Mouse (Mus musculus) embryo, embryonic 9.5 days (tissue): ENCODE measurements around the gene Gramd1a.

Experiments
- DNase-seq: peaks from one replicate; pipeline ENCODE4 v3.0.0-alpha.2; 2017; ENCODE audit errors: extremely low spot score

The Gramd1a gene

DNA sequence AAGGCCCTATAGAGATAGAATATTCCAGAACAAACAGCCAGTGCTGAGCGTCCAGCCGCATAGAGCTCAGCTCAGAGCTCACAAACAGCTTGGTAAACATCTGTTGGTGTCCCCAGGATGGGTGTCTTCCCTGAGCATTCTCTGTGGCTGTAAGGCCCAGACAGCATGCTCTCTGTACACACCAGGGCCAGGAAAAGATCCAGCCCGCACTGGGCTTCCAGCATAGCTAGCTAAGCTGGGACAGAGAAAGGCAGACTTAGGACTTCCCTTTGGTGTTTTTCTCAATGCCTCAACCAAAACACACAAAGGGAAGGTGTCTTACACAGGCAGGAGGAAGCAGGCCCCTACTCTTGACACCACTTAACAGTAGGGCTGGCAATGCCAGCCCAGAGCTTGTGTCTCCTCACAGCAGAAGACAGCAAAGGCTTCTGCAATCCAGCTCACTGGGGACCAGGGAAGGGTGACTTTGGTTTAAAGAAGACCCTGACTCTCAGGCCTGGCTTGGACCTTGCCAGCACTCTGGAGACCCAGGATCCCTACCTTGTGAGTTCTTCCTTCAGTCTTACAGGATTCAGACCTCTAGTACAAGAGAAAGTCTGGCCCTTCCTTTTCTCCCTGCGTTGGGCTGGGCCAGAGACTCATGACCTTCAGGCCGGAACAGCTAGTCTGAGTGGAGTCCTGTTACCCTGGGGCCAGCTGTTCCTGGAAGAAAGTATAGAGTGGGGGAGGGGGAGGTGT, at the start of gene Gramd1a:
Gramd1a (minus strand) TSS at position 601 of the 738 bp plus-strand sequence.
- DNase-seq, result no peak

DNA sequence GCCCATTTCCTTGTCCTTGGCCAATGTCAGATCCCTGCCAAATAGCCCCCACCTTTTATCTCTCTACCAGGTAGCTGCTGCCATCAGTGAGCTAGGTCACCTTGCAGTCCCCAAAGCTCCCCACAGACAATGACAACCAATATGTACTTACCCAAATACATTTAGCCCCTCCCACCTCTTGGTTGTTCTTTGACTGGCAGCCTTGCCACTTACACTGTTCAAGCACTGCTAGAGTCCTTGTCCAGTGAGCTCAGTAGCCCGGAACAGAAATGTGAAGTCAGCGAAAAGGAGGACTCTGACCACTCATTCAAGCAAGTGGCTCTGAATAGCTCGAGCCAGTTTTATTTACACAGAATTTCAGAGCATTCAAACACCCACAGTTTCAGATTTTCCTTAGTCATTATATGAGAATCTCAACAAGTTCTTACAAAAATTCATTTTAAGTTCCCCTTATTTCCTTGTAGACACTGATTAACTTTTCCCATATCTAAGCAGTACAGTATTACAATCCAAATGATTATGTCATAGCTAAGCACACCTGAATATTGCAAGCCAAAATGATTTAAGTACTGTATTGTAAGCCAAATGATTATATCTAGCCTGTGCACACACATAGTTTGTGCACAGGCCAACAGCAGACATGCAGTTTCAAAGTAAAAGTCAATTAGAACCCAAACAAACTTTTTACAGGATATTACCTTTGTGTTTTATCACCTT, 40.1 kb upstream of the Gramd1a start:
- DNase-seq, result no peak

DNA sequence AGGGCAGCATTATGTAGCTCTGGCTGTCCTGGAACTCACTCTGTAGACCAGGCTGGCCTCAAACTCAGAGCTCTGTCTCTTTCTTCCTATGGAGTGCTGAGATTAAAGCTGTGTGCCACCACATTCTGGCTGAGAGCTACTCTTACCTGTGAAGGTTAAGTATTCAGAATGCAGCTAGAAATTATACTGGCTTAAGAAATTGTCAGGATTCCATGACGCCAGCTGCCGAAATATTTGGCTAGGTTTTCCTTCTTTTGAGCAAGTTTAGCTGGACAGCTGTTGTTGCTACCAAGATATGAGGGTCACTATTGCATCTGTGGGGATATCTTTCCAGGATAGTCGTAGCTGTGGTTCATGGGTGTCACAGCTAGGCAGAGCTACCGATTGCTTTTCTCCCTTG, 29.0 kb upstream of the Gramd1a start:
- DNase-seq, result no peak

DNA sequence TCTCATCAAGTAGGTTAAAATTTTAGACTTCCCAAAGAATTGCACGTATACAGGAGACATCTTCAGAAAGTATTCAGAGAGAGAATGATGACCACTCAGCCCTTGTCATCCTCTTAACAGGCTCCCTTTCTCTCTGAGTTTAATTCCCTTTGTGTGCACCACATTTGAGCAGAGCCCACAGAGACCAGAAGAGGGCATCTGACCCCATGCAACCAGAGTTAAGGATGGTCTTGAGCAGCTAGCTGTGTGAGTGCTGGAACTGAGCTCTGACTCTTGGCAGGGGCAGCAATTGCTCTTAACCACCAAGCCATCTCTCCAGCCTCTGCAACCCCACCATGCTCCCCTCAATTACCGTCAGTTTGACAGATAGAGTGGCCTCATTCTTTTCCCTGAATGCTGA, 27.2 kb upstream of the Gramd1a start:
- DNase-seq, result no peak

DNA sequence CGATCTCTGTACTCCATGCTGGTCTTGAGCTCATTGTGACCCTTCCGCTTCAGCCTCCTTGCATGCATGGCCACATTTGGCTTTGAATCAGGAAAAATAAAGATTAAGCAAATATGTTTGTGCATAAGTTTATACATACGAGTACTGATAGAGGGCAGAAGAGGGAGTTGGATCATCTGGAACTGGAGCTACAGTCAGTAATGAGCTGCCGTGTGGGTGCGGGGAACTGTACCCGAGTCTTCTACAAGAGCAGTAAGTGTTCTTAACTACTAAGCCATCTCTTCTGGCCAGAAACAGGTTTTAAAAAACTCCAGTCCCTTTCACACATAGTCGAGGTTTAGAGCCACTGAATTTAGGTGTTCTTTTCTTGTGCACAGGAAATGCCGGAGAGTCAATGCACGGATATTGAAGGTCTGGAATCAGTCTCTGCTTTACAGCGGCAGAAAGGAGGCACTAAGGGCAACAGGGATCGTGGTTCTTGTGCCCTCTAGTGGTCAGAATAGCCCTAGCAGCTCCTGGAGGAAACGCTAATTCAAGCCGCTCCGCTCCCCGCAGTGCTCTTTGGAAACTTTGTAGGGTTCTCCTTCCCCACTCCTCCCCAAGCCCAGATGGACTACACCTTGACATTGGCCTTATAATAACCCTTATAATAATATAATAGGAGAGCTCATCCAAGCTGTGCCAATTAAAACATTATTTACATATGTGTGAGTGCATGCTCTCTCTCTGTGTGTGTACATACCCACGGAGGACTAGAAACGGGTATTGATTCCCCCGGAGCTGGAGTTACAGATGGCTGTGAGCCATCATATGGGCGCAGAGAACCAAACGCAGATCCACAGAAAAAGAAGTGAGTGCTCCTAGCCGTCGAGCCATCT, 21.4 kb upstream of the Gramd1a start:
- peak; percentile 78 for DNase-seq

DNA sequence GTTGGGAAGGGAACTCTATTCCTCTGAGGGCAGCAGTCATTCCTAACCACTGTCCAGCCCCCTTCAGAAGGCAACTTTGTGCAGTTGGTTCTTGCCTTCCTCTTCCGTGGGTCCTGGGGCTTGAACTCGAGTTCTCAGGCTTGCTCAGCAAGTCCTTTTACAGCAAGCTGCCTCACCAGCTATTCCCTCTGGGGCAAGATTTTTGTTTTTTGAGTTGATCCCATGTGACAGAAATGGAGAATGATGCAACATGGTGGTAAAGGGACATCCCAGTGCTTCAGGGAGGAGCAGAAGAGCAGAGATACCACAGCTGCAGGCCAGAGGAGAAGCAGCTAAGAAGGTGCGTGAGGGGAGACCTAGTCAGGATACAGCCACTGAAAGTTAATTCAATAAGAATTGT, 19.4 kb upstream of the Gramd1a start:
- no peak for DNase-seq

DNA sequence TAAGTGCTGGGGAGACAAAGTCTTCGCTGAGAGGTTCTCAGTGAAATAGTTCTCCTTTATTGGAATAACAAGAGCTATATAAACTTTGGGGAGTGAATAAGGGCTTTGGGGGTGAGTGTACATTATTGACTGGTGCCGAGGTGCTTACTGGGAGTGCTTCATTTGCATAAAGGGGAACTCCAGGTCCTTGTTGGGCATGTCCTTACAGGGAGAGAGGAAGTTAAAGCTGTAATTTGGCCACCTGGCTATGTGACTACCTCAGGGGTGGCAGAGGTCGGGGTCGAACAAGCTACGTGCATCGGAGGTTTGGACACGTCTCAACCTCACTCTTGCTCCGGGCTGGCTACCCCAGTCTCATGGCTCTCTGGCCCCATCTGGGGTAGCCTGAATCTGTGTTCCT, 18.8 kb upstream of the Gramd1a start:
- no peak for DNase-seq

DNA sequence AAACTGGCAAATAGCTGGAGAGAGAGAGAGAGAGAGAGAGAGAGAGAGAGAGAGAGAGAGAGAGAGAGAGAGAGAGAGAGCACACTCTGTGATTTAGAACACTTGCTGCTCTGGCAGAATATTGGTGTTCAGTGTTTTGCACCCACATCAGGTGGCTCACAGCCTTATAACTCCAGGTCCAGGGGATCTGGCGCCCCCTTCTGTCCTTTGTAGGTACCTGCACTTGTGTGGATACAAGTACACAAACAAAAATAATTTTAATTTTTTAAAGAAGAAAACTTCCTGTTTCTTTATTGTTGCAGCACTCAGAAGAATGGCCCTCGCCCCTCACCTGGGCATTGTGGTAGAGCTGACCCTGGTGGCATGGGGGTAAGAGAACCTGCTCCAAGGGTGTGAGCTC, 16.5 kb upstream of the Gramd1a start:
- no peak for DNase-seq

DNA sequence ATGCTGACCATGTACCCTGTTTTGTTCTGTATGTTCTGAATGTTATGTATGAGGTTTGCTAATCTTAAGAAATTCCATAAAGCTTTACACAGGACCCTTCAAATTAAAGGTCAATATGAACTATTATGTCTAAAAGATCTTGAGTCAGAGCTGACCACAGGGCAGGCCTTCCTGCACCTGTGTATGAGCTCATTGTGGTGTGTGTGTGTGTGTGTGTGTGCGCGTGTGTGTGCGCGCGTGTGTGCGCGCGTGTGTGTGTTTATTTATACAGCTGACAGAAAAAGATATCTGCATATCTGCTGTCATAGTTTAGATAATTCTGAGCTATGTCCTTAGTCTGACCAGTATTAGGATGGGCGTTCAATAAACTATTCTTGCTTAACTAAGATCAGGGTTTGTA, 14.8 kb upstream of the Gramd1a start:
- no peak for DNase-seq

DNA sequence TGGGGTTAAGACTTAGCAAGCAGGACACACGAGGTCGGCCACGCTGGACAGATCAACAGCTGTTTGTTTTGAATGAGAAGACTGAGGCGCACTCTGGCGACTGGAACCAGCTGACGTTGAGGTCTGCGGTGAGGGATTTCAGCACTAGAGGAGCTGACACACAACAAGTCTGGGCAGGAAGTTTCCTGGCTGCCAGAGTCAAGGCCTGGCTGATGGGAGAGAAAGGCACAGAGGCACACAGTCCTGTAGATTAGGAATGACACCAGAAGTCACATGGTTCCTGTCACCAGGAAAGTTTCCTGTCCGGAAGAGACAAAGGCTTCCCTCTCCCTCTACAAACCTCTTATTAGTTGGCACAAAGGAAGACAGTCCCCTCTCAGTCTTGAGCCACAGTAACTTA, 12.7 kb upstream of the Gramd1a start:
- no peak for DNase-seq

DNA sequence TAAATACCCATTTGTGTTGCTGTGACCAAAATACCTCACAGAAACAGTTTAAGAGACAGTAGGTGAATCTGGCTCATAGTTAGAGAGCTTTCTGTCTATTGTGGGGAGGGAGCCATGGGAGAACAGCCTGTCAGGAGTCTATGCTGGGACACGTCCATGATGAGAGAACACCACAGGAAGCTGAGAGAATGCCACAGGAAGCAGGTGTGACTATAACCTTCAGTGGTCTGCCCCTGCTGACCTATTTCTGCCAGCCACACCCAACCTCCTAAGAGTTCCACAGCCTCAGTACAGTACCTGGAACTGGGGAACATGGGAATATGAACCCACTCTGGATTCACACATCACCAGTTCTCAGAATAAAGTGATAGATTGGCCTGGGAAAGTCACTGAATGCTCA, 9.1 kb upstream of the Gramd1a start:
- no peak for DNase-seq

DNA sequence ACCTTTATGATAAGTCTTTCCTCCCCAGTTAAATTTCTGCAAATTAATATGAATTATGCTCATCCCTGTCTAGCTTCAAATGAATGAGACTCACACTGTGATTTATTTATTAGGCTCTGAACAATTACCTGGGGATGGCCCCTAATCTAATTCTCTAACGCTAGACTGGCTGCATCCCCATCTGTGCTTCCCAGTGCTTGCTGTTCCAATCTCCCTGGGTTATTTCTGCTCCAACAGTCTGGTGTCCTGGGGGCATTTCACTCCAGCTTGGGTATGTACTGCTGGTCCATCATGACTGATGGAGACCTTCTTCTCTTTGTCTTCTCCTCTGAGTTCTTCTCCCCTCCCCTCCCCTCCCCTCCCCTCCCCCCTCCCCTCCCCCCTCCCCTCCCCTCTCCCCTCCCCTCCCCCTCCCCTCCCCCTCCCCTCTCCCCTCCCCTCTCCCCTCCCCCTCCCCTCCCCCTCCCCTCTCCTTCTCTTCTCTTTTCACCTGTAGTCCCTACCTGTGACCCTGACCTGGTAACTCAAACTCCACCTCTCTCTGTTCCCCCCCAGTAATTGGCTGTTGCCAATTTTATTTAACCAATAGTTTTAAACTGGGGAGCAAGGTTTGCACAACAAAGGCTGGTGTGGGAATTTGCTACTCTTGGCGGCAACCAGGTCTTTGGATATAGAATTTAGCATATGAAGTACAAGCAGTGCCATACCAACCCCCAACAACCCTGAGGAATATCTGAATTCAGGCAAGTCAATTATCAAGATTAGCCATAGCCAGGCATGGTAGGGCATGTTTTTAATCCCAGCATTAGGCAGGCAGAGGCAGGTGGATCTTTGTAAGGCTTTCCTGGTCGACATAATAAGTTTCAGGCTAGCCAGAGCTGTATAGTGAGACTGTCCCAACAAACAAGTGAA, 8.2 kb upstream of the Gramd1a start:
- no peak for DNase-seq

DNA sequence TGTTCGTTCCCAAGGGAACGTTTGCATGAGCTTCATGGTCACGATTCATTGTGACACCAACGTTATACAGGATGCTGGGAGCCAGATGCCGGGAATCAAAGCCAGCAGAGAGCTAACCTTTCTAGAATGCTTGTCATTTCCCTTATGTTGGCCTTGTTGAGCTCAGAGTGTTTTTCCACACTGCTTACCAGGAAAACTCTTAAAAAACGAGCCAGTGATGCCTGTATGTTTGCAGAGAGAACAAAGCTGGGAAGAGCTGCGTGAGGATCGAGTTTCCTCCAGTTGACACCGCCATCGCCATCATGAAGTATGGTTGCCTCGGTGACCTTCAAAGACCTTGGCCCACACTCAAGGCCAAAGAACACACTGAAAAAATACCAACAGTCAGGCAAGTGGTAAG, 6.6 kb upstream of the Gramd1a start:
- DNase-seq, result no peak

DNA sequence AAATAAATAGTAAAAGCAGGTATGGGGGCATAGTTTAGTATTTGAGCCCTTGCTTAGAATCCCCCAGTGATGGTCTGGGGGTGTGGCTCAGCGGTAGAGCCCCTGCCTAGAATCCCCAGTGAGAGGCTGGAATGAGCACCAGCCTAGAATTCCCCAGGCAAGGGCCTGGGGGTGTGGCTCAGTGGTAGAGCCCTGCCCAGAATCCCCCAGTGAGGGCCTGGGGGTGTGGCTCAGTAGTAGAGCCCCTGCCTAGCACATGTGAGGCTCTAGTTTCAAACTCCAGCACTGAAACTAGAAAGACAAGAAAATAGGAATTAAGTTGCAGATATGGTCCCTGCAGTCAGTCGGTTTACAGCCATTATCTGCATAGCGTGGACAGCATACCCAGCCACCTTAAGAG, 6.1 kb upstream of the Gramd1a start:
- DNase-seq, result no peak

DNA sequence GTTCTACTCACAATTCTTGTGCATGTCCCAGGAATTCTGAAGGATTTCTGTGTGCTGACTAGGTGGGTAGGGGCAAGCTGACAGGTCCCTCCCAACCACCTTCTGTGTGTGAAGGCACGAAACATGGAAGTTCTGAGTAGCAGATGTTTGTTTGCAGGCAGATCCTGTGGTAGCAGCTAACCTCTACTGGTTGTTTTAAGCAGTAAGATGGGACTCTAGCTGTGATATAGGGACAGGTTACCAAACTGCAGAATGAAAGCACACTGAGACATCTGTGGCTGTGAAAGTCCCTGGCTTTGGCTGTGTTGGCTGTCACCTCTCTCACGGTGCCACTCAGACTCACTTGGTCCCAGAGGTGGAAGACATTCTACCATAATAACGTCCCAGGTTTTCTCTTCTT, 5.5 kb upstream of the Gramd1a start:
- no peak for DNase-seq

DNA sequence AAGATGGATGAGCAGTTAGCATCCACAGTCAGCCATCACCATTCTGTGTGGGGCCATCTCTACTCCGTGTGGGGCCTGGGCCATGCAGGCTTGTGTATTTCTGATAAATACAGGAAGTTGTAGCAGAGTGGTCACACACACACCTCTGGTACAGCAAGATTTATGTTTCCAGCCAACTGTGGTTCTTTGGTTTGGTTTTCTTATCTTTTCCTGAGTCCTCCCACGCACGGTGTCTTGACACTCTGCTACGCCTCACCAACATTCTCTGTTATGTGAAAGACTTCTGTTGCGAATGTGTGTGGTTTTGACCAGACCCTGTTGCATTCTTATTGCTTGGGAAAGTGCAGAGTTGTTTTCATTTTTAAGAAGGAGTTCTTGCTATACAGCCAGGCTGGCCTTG, 5.1 kb upstream of the Gramd1a start:
- DNase-seq, result no peak

DNA sequence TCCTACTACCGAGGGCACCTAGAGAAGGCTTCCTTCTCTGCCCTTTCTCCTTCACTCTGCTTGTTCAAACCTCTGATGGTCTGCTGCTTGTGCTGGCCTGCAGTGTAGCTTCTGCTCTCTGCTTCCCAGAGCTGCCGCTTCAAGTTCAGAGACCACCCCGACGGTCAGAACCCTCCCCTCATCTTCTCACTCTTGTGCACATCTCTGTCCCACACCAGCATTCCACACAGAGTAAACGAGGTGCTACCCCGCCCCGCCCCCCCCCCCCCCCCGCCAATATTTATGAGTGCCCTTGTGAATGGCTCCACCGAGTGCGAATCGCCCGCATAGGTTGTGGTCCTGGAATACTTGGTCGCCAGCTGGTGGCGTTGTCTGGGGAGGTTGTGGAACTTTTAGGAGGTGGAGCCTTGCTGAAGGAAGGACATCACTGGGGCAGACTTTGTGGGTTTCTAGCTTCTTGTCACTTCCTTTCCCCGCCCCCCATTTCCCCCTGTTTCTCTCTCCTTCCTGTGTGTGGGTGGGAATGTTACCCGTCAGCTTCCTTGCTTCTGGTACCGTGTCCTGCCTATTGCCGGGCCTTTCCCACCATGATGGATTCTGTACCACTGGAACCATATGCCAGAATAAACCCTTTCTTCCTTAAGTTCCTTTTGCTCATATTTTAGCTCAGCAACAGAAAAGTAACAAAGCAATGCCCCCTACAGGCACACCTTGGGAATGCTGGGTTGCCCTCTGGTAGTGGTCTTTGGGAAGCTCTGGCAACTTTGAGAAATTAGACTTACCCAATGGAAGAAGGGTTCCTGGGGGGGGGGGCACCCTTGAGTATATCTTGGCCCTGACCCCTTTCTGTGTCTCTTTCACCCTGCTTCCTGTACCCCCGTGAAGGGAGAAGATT, 585 bp upstream of the Gramd1a start:
- DNase-seq, result peak; percentile 52

DNA sequence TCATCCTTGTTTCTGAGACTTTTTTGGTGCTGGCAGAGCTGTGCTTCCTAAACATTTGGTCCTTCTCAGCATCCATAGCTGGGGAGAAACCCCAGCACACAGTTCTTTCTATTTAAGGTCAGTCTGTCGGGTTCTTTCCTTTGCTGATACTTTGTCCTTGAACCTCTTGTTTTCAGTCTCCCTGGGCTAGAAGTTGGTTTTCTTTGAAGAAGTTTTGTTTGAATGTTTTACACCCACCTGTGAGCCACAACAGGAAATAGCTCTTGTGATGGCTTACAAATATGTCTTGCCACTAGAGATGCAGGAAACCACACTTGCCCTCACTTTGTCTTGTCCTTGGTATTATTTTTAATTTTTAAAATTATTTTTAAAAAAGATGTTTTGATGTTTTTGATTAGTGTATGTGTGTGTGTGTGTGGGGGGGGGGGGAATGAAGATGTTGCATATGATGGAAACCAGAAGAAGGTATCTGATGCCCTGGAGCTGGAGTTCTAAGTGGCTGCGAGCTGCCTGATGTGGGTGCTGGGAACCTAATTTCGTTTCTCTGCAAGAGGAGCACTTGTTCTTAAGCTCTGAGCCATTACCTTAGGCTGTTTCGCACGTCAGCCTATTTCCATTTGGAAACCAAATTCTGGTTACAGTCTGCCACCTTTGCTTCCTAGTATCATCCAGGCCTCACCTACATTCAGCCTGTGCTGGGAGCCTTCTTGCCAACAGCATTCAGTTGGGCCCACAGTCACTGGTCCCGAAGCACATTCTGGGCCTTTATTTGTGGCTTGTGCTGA, 2.0 kb downstream of the Gramd1a start:
- DNase-seq, result no peak
